Comparison of ENCODE assay signal across 8 mouse cellular contexts in the genomic region with DNA sequence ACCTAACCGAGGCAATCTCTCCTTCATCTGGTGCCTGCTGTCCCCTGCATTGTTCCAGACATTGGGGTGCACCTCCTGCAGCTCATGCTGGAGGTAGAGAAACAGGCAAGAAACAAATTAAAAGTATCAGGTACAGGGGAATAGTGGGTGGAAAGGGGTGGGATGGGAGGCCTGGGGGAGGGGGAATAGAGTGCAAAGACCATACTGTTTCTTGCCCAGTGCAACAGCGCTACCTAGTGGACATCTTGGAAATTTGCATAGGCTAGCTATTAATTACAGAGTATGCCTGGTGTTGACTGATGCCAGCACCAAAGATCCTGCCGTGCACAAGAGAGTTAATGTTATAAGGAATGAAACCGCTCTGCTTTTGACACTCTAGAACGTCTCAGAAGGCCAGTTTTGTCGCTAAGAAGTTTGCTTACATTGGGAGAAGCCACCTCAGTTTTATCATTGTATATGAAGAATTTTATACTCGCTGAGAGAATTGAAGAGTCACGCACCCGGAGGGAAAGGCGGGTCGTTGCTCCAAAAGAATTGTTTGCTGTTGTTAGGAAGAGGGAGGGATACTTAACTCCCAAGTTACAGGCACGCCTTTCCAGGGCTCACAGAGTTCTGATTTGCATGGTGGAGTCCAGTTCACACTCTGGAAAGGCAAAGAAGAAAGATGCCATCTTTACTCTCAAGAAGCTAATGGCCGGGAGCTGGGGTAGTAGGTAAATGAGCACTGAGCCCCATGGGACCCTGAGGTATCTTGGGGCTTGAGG. TPM values are rescaled to one million over a fixed set of nuclear protein-coding genes. Genes with fewer than 3 reads are reported as not detected.
DNase-seq lines count a peak whose midpoint lies in the region; ATAC-seq lines count a peak whose summit lies in the region.

No protein-coding gene starts in this region.

- H3K9me3 ChIP-seq in embryonic facial prominence, embryonic 11.5 days (replicated peaks; ENCODE audit: control insufficient read depth, low read length): no peaks in the 10 kb centered on the region

- H3K27ac ChIP-seq in embryonic facial prominence, embryonic 11.5 days (replicated peaks; ENCODE audit: low read depth, low read length): no peak overlapping the region

- H3K4me2 ChIP-seq in embryonic facial prominence, embryonic 11.5 days (ENCODE audit: low read depth, low read length): no peak overlapping the region

- no peaks in the 10 kb centered on the region for H3K27me3 ChIP-seq in embryonic facial prominence, embryonic 11.5 days (ENCODE audit: control insufficient read depth, insufficient read depth, low read length)

- ATAC-seq in embryonic facial prominence, embryonic 11.5 days (replicated peaks; ENCODE audit: insufficient number of reproducible peaks, low FRiP score, low TSS enrichment, low read depth): 0 out of 2 replicates have a peak, but pooled peaks have one; percentile 67

- WGBS in embryonic facial prominence, embryonic 11.5 days: 29% methylated on average over 13 of the region's 13 CpGs

- DNase-seq in kidney, adult 9 months: peak; percentile 34
- no peak for DNase-seq in kidney, adult 18-20 months
- DNase-seq in MN1 (ENCODE audit: low spot score): peak; percentile 49
- peak; percentile 82 for DNase-seq in embryonic facial prominence, embryonic 11.5 days (ENCODE audit: low spot score)
- peak; percentile 86 for DNase-seq in induced T-regulatory cell, adult 2 months (ENCODE audit: low read depth)
- DNase-seq in mesoderm, embryonic 11.5 days (ENCODE audit: low read depth, low spot score): peak; percentile 77
- DNase-seq in thymus, postnatal 0 days (ENCODE audit: low spot score): peak; percentile 71
- DNase-seq in layer of hippocampus, adult 11-12 months (ENCODE audit: low spot score): no peak

- no peak overlapping the region for H3K9ac ChIP-seq in embryonic facial prominence, embryonic 11.5 days (replicated peaks; ENCODE audit: low read length)

- H3K4me1 ChIP-seq in embryonic facial prominence, embryonic 11.5 days (ENCODE audit: control insufficient read depth, insufficient read depth, low read length): no peaks in the 10 kb centered on the region

- no peak overlapping the region for H3K4me3 ChIP-seq in embryonic facial prominence, embryonic 11.5 days (ENCODE audit: low read depth, low read length)

- no peaks in the 10 kb centered on the region for H3K36me3 ChIP-seq in embryonic facial prominence, embryonic 11.5 days (replicated peaks; ENCODE audit: control insufficient read depth, insufficient read depth, low read depth, low read length)

RNA-seq across cellular contexts. Expression of gene Itpk1, which starts 15.0 kb away (rescaled TPM):
- 8.4 and 9.4 TPM in 2 replicates for polyA plus RNA-seq in embryonic facial prominence, embryonic 11.5 days (2014; fragmentation: Nextera tagmentation; extraction: Ambion mirVana)
- 18.6 and 19.9 TPM in 2 replicates for polyA plus RNA-seq in thymus, postnatal 0 days (2015; fragmentation: Nextera tagmentation; extraction: Ambion mirVana)

RNA-seq across cellular contexts. Expression of gene Moap1, which starts 23.7 kb away (rescaled TPM):
- polyA plus RNA-seq in embryonic facial prominence, embryonic 11.5 days (2014; fragmentation: Nextera tagmentation; extraction: Ambion mirVana): 34.5 and 37.2 TPM in 2 replicates
- polyA plus RNA-seq in thymus, postnatal 0 days (2015; fragmentation: Nextera tagmentation; extraction: Ambion mirVana): 15.3 and 16.1 TPM in 2 replicates

RNA-seq across cellular contexts. Expression of gene Tmem251, which starts 23.8 kb away (rescaled TPM):
- polyA plus RNA-seq in embryonic facial prominence, embryonic 11.5 days (2014; fragmentation: Nextera tagmentation; extraction: Ambion mirVana): 10.1 and 10.9 TPM in 2 replicates
- polyA plus RNA-seq in thymus, postnatal 0 days (2015; fragmentation: Nextera tagmentation; extraction: Ambion mirVana): 18.6 and 20.5 TPM in 2 replicates

RNA-seq across cellular contexts. Expression of gene Gm28051, which starts 37.8 kb away (rescaled TPM):
- not detected in 2 replicates for polyA plus RNA-seq in embryonic facial prominence, embryonic 11.5 days (2014; fragmentation: Nextera tagmentation; extraction: Ambion mirVana)
- polyA plus RNA-seq in thymus, postnatal 0 days (2015; fragmentation: Nextera tagmentation; extraction: Ambion mirVana): not detected in 2 replicates

RNA-seq across cellular contexts. Expression of gene Gon7, which starts 37.9 kb away (rescaled TPM):
- 34.7 and 38.3 TPM in 2 replicates for polyA plus RNA-seq in embryonic facial prominence, embryonic 11.5 days (2014; fragmentation: Nextera tagmentation; extraction: Ambion mirVana)
- polyA plus RNA-seq in thymus, postnatal 0 days (2015; fragmentation: Nextera tagmentation; extraction: Ambion mirVana): 28.4 and 31.8 TPM in 2 replicates

Comparison
In these comparisons a context has a peak if more than half of its experiments do, and no peak if none do; other contexts are left out.
1. DNase-seq: peak in kidney, adult 9 months (single experiment), MN1 (single experiment), embryonic facial prominence, embryonic 11.5 days (single experiment), induced T-regulatory cell, adult 2 months (single experiment), mesoderm, embryonic 11.5 days (single experiment) and thymus, postnatal 0 days (single experiment); none in kidney, adult 18-20 months (single experiment) and layer of hippocampus, adult 11-12 months (single experiment).